Mouse (Mus musculus) urinary bladder, adult 18-20 months (tissue): ENCODE results near the gene Ccdc157.
A peak's percentile ranks its signal among the peaks of the same experiment; 100 is the strongest.
"Not testable (repeated sequence)": the region's sequence is repeated elsewhere in the genome, so short reads cannot be mapped to it uniquely, and the experiment has no call there.

ENCODE experiments used
- DNase-seq, 2 experiments: peaks; one replicate each; pipeline ENCODE4 v3.0.0; 2022; ENCODE audit warnings: low spot score in 2 of 2, mixed read lengths in 2 of 2

Ccdc157 gene

DNA sequence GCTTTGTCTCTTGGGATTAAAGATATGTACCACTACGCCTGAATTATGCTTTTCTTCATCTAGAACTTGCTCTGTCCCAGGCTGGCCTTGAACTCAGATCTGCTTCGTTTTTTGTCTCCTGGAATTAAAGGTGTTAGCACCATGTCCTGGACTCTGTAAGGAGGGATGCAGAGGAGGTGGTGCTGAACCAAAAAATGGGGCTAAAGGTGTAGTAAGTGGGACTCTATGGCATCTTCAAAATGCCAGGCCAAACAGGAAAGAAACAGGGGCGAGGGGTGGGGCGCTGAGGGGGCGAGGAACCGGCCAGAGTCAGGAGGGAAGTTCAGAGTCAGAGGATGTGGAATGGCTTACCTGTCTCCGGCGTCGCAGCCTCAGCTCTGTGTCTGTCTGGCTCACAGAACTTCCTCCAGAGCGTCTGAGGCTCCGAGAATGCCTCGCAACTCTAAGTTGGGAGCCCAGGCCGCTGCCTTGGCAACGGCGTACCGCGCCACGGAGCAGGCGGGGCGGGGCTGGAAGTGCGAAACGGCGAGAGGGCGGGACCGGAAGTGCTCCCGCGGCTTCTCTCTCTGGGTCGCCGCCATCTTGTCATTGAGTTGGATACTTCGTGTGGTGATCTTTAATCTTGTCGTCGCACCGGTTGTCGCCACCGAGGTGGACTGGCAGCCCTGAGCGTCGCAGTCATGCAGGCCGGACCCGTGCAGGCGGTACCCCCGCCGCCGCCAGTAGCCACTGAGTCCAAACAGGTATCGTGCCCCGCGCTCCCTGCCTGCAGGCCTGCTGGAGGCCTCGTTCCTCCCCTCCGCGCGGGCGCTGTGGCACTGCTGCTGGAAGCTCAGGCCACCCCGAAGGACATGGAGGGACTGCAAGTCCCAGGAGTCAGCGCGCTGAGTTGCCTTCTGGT, at the start of gene Ccdc157, which contains the start of gene Sf3a1:
TSS of gene Ccdc157 (minus strand) at position 486 of the 901 bp plus-strand sequence.
TSS of gene Sf3a1 (plus strand) at position 543 of the 901 bp plus-strand sequence.
- DNase-seq = peak; percentile 88 to 90

DNA sequence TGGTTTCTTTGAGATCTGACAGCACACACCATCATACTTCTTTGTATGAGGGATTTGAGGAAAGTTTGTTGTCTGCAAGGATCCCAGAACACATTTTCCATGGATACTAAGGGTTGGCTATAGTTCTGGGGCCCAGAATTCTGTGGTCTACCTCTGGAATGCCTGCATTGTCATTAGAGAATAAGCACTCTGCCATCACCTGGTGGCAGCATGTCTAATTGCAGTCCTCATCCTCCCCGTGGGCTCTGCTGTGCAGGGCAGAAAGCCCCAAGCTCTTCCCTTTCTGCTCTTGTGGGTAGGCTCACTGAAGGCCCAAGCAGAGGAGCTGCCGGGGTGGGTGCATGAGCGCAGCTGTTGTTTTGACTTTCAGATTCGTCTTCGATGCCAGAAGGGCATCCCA, 49.5 kb upstream of the Ccdc157 start:
- no peak for DNase-seq

DNA sequence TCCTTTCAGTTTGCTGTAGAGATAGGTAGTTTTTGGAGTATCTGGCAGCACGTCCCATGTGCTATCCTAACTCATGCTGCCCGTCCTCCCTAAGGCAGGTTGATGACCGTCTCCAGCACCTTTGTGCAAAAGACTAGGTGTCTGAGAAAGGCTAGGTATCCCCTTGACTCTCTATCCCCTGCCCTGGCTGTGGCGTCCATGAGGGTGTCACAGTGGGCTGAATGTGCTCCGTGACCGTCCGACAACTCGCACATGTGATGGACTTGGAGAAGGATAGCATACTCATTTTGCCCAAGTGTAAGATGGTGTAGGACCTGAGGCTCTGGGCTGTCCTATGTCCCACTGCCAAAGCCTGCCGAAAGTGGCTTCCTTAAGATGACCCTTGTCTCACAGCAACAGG, 47.6 kb upstream of the Ccdc157 start:
- DNase-seq = no peak

DNA sequence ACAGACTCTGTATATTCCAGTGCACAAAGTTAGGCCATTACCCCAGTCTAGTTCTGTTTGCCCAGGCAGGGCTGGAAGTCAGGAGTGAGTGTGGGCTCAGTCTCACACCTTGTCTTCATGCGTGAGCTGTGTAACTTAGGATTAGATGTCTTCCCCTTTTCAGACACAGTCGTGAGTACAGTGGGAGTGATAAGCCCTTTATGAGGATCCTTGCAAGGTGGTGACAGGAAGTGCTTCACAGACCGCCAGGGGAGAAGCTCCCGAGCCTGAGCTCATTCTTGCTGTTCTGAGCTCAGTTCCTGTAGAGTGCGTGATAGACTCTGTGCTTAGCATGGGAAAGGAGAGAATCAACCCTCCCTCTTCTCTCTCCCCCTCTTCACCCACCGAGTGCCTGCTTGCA, 46.5 kb upstream of the Ccdc157 start:
- DNase-seq = no peak

DNA sequence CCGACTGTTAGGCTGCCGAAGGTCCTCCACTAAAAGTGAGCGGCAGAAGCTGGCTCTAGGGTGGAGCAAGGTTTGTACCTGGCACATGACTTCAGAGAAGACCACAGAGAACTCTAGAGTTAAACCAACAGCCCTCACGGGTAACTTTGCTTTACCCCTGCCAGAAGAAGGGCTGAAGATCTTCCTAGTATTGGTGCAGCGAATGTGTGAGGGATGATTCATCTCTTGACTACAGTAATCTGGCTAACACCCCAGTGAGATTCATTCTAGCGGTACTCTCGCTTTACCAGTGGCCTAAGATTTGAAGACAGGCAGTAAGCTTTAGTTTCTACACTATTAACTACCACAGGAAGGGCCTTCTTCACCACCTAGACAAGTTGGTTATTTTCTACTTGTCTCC, 45.9 kb upstream of the Ccdc157 start:
- no peak for DNase-seq

DNA sequence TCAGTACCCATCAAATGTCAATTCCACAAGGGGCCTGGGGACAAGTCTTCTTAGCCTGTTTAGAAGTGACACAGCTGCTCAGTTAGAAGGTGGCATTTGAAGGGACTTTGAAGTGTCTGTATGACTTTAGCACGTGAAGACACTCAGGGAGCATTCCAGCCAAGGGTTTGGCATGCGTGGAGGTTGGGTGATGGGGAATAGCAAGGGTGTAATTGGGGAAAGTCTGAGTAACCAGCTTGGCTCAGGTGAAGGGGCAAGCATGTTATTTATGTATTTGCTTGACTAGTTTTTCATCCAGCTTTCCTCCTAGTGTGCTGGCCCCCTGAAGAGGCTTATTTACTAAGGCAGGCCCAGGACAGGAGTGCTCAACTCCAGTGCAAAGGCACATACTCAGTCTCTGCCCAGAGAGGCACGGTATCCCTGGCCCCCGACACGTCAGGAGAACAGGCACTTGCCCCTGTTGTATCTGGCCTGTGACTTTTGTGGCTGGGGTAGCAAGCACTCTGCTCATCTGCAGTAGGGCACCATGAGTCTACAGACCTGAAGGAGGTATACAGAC, 45.1 kb upstream of the Ccdc157 start:
- DNase-seq = no peak

DNA sequence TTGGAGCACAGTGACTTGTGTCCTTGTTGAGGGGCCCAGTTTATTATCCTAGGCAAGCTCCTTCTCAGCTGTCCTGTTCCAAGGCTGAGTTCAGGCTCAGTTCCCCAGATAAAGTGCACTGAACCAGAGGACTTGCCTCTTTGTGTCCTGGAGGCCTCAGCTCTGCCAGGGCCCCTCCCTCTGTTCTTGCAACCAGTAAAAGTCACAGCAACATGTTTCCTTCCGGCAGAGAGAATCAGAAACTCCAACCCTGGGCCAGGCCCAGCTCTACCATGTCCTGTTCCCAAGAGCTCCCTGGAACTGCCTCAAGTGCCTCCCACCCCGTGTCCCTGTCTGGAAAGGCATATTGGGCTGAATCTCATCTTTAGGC, 43.6 kb upstream of the Ccdc157 start:
- DNase-seq = peak in 1 of 2 experiments; percentile 64

DNA sequence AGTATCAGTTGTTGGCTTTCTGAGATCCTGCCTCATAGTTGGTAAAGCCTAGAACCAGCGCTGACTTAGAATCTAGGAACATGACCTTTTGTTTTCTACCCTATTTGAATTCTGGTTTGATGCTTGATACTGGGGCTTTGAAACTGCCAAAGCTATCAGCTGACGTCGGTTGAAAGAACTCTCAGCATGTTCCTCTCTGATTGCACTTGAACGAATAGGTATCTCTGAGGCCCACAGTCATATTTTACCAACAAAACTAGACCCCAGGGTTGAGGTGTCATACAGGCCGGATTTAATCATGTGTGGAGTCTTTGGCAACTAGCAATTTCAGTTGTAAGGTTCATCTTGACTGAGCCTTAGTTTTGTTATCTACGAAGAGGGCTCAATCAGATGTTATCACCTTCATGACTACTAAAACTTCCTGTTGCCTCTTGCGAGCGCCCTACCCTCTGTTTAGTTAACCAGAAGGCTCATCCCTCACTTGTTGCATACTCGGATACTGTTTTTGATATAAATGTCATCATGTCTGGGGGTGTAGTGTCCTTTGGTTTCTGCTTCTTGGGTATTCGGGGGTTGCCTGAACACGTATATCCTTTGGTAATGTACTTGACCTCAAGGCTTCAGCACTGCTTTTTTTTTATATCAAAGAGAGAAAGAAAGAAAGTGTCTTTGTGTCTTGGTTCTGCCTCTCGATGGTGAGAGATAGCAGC, 43.1 kb upstream of the Ccdc157 start:
- DNase-seq = no peak

DNA sequence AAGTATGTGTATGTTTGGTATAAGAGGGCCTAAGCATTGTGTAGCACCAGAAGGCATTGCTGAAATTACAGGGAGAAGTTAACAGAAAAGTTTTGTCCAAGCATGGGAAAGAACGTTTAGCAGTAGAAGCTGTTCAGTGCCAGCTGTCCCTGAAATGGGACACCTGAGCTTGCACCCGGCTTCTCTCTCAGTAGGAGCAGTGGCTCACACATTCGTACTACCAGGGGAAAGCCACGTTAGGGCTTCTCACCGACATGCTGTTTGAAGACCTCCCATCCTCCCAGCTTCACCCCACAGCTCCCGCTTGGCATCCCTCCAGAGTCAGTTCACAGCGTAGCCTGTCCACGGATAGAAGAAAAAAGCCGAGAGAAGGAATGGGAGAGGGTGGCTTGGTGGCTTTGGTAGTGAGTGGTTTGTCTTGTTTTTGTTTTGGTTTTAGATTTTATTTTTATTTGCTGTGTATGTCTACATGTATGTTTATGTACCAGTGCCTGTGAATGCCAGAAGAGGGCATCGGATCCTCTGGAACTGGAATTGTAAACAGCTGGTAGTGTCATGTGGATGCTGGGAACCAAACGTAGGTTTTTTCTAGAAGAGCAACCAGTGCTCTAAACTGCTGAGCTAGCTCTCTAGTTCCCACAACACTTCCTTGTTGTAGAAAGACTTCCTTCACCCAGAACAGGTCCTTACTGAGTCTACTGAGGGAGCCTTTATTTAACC, 42.0 kb upstream of the Ccdc157 start:
- DNase-seq = no peak

DNA sequence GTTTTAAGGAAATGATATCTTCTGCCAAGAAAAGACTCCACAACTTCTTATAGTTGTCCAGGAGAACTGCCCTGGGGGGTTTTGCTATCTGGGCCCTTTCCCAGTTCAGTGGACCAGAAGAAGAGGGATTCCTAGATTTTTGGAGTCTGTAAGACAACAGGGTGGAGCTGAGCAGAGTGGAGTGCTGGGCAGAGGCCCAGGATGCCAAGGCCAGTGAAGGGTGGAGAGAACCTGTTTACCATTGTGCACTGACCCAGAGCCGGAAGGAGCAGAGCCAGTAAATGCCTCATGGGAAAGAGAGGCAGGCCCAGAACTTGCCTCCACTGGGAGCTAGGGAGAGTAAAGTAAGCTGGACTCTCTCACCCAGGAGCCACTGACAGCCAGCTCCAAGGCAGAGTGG, 37.6 kb upstream of the Ccdc157 start:
- DNase-seq = no peak

DNA sequence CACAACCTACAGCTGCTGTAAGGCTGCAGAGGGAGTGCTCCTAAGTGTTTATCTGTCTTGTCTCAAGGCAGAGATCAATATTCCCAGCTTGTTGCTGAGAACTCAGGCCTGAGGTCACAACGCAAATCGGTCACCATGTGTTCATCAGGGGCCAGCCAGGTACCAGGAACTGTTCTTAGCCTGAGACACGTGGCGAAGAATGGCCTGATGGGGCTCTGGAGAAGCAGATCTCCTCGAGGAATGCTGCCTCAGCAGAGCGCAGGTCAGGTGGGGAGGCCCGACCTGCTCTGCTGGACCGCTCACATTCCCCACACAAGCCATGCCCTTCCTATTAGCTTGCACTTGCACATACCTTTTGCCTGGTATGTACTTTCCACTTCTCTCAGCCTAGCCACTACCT, 36.5 kb upstream of the Ccdc157 start:
- peak in 1 of 2 experiments; percentile 79 for DNase-seq

DNA sequence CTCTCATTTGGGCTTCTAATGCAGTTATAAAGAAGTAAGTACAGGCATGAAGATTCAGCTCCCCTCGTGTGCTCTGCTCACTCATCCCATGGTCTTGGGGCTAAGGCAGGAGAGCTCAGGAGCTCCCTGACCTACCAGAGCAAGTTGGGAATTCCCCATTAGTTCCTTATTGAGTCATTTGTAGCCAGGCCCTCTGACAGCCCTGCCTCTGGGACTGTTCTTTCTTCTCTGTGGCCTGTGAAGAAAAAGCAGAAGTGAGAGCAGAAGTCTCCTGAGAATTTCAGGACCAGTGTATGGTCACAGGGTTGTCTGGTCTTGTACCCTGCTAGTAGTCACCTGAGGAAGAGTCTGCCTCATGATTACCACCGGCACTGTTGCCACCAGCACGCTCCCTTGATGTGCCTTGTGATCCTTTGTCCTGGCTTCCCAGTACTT, 35.5 kb upstream of the Ccdc157 start:
- DNase-seq = no peak

DNA sequence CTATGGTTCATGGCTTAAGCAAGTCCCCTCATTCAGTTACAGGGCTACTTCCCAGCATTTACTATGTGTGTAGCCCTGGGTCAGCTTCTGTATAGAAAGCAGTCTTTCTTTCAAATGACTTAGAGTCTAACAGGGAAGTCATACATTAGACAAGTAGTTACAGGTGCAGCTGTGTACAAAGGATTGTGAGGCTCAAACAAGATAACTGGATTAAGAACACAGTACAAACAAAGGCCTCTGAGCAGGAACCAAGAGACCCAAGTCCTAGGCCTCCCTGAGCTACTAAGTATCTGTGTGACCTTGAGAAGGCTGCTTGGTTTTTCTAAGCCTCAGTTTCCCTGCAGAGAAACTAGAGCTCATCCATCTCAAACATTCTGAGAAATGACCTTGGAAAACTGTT, 33.3 kb upstream of the Ccdc157 start:
- DNase-seq = no peak

DNA sequence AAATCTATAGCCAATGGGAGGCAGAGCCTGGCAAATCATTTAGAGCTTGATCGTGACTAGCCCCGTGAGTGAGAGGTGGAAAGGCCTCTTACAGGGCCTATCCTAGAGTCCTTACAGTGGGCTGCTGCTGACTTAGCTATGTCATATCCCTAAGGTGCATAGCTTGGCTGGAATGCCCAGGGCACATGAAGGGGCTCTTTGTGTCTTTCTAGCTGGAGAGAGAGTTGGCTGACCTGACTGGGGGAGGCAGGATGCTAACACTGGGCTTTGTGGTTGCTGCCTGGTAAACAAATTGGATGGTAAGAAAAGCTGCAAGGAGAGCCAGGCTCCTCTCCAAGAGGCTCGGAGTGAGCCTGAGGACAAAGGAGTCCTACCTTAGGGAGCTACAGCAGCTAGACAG, 32.7 kb upstream of the Ccdc157 start:
- no peak for DNase-seq

DNA sequence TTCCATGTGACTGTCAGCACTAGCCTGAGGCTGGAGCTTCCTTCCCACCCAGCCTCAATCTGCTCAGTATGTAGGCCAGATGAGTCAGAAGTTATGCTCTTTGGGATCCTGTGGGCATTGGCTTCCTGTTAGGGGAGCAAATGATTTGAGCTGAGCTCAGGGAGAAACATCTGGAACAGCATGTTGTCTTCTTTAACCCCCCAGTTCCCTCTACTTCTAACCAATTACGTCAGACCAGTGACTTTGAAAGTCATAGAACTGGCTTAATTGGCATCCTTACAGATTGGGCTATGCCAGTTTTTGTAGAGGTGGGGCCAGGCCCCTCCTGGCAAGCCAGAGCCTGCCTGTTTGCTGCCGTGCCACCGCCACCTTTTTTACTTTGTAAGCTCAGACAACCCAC, 30.6 kb upstream of the Ccdc157 start:
- no peak for DNase-seq

DNA sequence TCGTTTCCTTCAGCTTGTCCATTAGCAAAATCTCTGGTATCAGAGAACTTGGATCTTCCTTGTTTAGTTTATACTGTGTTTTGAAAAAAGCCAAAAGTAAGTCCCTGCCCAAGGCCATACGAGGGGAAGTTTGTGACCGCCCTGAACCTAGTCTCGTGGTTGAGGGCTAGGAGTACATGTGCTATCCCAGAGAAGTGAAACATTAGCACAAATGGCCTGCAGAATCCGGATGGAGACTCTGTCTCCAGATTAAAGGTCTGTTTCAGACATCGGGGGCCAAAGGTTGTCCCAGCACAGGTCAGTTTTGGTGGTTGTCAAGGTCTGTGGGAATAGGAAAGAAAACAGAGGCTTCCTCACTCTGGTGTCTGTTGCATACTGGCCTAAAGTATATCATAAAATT, 29.1 kb upstream of the Ccdc157 start:
- no peak for DNase-seq

DNA sequence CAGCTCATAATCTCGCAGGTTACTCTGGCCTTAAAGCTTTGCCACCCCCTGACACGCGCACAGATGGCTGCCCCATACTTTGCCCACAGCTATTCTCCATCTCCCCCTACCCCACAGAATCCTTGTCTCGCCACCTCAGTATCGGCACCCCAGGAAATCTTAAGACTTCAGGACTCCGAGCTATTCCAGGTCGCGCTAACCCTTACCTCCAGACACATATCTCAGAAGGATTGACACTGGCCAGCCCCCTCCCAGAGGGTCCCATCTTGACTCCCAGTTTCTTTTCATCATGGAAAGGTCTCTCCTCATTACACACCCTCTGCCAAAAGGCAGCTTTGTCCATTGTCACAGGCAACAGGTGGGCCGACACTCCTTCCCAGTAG, 27.2 kb upstream of the Ccdc157 start:
- DNase-seq = no peak

DNA sequence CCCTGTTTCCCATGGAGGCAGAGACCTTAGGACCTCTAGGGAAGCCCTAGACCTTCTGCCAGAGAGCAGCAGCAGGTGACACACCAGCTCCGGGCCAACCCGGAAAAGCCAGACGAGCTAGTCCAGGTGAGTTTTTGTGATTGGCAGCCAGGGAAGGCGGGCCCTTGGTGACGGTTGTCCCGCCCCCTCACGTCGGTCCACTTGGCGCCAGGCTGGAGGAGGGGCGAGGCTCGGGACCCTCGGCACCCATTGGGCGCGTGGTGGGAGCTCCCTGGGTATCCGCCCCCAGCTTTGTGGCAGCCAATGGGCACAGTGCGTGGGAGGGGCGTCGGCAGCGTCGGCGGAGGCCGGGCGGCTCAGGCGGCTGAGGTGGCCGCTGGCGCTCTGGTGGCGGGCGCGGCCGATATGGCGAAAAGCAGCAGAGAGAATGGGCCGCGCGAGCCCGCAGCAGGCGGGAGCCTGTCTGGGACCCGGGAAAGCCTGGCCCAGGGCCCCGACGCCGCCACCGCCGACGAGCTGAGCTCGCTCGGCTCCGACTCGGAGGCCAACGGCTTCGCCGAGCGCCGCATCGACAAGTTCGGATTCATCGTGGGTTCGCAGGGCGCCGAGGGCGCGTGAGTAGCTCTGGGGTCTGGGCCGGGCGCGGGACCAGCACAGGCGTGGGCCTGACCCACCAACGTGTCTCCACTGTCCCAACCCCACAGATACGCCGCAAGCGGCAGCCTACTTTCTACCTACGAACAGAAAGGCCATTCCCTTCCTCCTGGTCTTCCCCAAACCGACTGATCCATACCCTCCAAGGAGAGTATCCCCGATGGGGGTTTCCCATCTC, 26.6 kb upstream of the Ccdc157 start, which contains the start of gene Tbc1d10a:
TSS of gene Tbc1d10a (plus strand) at position 304 of the 832 bp plus-strand sequence.
- DNase-seq = peak; percentile 96 to 98

DNA sequence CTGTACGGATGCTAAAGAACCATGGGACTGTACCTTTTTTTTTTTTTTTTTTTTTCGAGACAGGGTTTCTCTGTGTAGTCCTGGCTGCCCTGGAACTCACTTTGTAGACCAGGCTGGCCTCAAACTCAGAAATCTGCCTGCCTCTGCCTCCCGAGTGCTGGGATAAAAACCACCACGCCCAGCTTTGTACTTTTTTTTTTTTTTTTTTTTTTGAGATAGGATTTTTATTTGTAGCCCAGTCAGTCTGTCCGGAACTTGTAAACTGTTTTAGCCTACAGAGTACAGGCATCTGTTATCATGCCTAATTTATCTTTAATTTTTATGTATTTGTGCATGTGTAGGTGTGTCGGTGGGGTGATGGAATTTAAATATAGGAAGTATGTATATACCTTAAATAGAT, 25.4 kb upstream of the Ccdc157 start:
- DNase-seq = not testable (repeated sequence)

DNA sequence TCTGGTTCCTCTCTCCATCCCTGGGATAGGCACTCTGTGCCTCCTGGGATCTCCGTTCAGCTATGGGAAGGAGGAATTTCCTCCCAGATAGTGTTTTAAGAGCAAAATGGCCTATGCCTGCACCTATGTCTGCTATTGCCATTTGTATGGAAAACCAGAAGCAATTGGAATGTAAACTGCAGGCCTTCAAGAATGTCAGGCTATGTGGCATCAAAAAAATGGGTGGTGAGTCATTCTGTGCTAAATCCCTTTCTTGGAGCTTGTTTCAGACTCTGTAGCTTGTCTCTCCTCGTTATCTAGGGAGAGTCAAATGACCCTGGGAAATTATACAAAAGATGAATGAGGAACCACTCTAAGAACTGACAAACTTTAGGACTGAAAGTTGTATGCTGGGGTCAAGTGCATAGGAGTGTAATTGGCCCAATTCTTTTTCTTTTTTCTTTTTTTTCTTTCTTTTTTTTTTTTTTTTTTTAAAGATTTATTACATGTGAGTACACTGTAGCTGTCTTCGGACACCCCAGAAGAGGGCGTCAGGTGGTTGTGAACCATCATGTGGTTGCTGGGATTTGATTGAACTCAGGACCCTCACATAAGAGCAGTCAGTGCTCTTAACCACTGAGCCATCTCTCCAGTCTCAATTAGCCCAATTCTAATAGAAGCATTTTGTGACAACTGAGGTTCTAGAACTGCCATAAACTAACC, 24.3 kb upstream of the Ccdc157 start:
- DNase-seq = no peak
